Mouse (Mus musculus): ENCODE measurements around the gene Jmjd1c.

GRCm38 (mm10) chr10:67190261-67190660, 94.3 kb downstream of the Jmjd1c start:
- TF ChIP-seq CTCF (IDR thresholded peaks at IDR 0.05; ENCODE audit: borderline replicate concordance, insufficient read depth, low read depth, low read length) (peak; percentile 39; the same call in 1 of the 2 replicates), POLR2A (IDR thresholded peaks at IDR 0.05; ENCODE audit: borderline replicate concordance, insufficient read depth, low read length) (no peak)

Data from cerebellum, adult 2 months (tissue).